Mouse (Mus musculus) spleen, adult 2 months (tissue): ENCODE results near the gene Sgca. TPM values are rescaled to one million over a fixed set of nuclear protein-coding genes. Genes with fewer than 3 reads are reported as not detected.
"Not testable (repeated sequence)": the region's sequence is repeated elsewhere in the genome, so short reads cannot be mapped to it uniquely, and the experiment has no call there.

ENCODE experiments used
- DNase-seq, 2 experiments: peaks; one replicate each; pipeline versions ENCODE4 v3.0.0 to v3.0.0-alpha.2; 2012 to 2021; ENCODE audit warnings: low spot score in 2 of 2, low read depth in 1 of 2
- H3K27ac ChIP-seq: fragments of 200-500 bp; 2 replicates; pipeline ENCODE4 v1.5.1; 2012; ENCODE audit warnings: low read length, inconsistent platforms; ENCODE audit not compliant: insufficient read depth
- H3K27me3 ChIP-seq: fragments of 200-500 bp; 2 replicates; pipeline ENCODE4 v1.6.1; 2012; ENCODE audit warnings: mild to moderate bottlenecking, moderate library complexity, low read length, inconsistent platforms; ENCODE audit not compliant: control insufficient read depth, insufficient read depth
- H3K36me3 ChIP-seq: fragments of 200-500 bp; 2 replicates; pipeline ENCODE4 v1.6.1; 2012; ENCODE audit warnings: mild to moderate bottlenecking, low read length, inconsistent platforms; ENCODE audit not compliant: control insufficient read depth, insufficient read depth
- H3K4me1 ChIP-seq: fragments of 200-500 bp; 2 replicates; pipeline ENCODE4 v1.6.1; 2011; ENCODE audit warnings: inconsistent platforms; ENCODE audit not compliant: control insufficient read depth, insufficient read depth, insufficient read length
- H3K4me3 ChIP-seq: fragments of 200-500 bp; 2 replicates; pipeline ENCODE4 v1.5.1; 2011; ENCODE audit warnings: mild to moderate bottlenecking, inconsistent platforms; ENCODE audit not compliant: insufficient read depth, insufficient read length; ENCODE audit errors: extremely low read depth
- CTCF ChIP-seq: fragments of 200-500 bp; IDR thresholded peaks from 2 replicates; pipeline ENCODE4 v1.5.1; 2011; ENCODE audit warnings: mild to moderate bottlenecking, inconsistent platforms; ENCODE audit not compliant: insufficient read depth, insufficient read length, insufficient replicate concordance; ENCODE audit errors: extremely low read depth
- POLR2A ChIP-seq: fragments of 200-500 bp; IDR thresholded peaks from 2 replicates; pipeline ENCODE4 v1.6.1; 2011; ENCODE audit warnings: low read depth, low read length, inconsistent platforms
- WGBS: fragments of 180-500 bp; shearing (Covaris S2); methylation state at CpG from one replicate; pipeline ENCODE4 v1.1.7; 2018; 5-methylcytosine and 5-hydroxymethylcytosine counted together
- polyA plus RNA-seq: library from polyadenylated mRNA; depleted of rRNA; stranded (reverse); fragments of >200 nt; gene quantifications from 2 replicates; pipeline ENCODE4 v1.2.3, GENCODE M21; 2012

The Sgca gene
- polyA plus RNA-seq, 1 experiment: 1.5 TPM

GRCm38 (mm10) chr11:94978178-94978915 is 2.2 kb upstream of the Sgca start:
- Histone ChIP-seq H3K27ac (no peak overlapping the region), H3K36me3 (no peaks in the 10 kb centered on the region), H3K4me3 (no peak overlapping the region), H3K27me3 (no peaks in the 10 kb centered on the region), H3K4me1 (no peaks in the 10 kb centered on the region)
- TF ChIP-seq POLR2A (no peak), CTCF (no peak)
- no peak for DNase-seq
- WGBS: 57% methylated on average over 9 of the region's 9 CpGs

DNA sequence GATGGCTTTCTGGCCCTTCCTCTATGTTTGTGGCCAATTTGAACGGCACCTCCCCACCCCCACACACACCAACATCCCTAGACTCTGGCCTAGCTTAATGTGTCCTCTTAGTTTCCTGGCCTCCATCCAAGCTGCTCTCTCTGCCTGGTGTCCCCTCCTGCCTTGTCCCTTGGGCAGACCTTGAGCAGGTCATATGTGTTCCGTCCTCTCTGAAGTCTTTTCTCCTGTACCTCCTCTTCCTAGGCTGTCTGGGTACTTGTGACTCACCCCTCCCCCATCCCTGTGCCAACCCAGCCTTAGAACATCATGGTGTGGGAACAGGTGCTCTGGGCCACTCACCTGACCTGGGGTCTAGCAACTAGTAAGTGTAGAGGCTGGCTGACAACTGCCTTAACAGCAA is 1.2 kb downstream of the Sgca start:
- TF ChIP-seq CTCF (no peak), POLR2A (no peak)
- Histone ChIP-seq H3K36me3 (no peaks in the 10 kb centered on the region), H3K27ac (no peak overlapping the region), H3K4me3 (no peak overlapping the region), H3K27me3 (no peaks in the 10 kb centered on the region), H3K4me1 (peaks cover 5% of the 10 kb centered on the region; the same call in 1 of the 2 replicates)
- no peak for DNase-seq
- WGBS: 80% methylated on average over 2 of the region's 2 CpGs

DNA sequence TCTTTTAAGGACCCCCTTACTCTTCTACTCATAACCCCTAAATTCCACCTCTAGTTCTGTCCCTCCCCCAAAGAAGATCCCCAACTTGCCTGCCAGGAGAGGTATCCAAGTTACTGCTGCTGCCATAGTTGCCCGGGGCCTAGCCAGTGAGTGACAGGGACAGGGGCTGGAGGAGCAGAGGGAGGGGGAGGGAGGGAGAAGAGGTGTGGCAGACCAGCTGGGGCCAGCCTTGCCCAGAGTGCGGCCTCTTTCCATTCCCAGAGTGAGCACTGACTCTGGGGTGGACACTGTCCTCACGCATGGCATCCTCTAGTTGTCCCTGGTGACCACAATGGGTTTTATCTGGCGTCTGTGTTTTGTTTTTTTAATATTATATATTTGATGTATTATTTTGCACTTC is 2.8 kb downstream of the Sgca start:
- DNase-seq: no peak
- WGBS: 87% methylated on average over 4 of the region's 4 CpGs
- Histone ChIP-seq H3K4me1 (peaks cover 5% of the 10 kb centered on the region; the same call in 1 of the 2 replicates), H3K4me3 (no peak overlapping the region), H3K27ac (no peak overlapping the region), H3K27me3 (no peaks in the 10 kb centered on the region), H3K36me3 (no peaks in the 10 kb centered on the region)
- TF ChIP-seq POLR2A (no peak), CTCF (no peak)

- TF ChIP-seq POLR2A (no peak), CTCF (no peak)
- H3K4me3 ChIP-seq: no peak overlapping the region
- DNase-seq: no peak
- no peaks in the 10 kb centered on the region for H3K36me3 ChIP-seq
- H3K4me1 ChIP-seq: peaks cover 5% of the 10 kb centered on the region; the same call in 1 of the 2 replicates
- no peak overlapping the region for H3K27ac ChIP-seq
- WGBS: 89% methylated on average over 5 of the region's 5 CpGs
- no peaks in the 10 kb centered on the region for H3K27me3 ChIP-seq
These were observed 3.2 kb downstream of the Sgca start for GRCm38 (mm10) chr11:94972887-94973286.

GRCm38 (mm10) chr11:94971895-94972615 is 4.1 kb downstream of the Sgca start:
- Histone ChIP-seq H3K27ac (no peak overlapping the region), H3K36me3 (no peaks in the 10 kb centered on the region), H3K4me1 (peaks cover 5% of the 10 kb centered on the region; the same call in 1 of the 2 replicates), H3K27me3 (no peaks in the 10 kb centered on the region), H3K4me3 (no peak overlapping the region)
- WGBS: 53% methylated on average over 16 of the region's 16 CpGs
- no peak for TF ChIP-seq CTCF
- no peak for TF ChIP-seq POLR2A
- DNase-seq: no peak

DNA sequence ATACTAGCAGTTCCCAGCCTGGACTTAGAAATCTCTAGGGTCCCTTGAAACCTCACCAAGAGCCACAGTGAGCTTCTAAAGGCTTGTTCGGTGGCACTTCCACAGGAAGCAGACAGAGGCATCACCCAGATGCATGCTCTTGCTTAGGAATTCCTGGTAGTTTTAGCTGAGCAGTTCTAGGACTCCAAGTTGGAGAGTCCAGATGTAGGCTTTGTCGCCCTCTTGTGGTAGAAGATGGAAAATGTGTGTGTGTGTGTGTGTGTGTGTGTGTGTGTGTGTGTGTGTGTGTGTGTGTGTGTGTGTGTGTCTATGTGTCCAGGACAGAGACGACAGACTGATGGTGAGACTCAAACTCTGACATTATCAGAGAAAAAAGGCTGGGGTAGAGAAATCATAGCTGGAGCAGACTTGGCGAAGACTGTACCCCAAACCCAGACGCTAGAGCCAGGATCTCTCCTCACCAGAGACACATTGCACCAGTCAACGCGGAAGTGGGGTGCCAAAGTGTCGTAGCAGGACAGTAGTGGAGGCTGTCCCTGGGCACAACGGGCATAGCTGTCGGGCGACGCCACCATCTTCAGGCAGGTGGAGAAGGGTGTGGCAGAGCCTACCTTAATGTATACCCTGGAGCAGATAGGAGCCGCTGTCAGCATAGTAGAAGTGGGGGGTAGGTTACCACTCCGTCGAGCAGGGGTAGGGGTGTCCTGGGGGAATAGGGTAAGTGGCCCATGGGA is 5.8 kb downstream of the Sgca start:
- TF ChIP-seq POLR2A: no peak
- TF ChIP-seq CTCF: peak; percentile 32; the same call in 1 of the 2 replicates
- Histone ChIP-seq H3K27ac (no peak overlapping the region), H3K36me3 (no peaks in the 10 kb centered on the region), H3K27me3 (no peaks in the 10 kb centered on the region), H3K4me3 (no peak overlapping the region), H3K4me1 (peaks cover 5% of the 10 kb centered on the region; the same call in 1 of the 2 replicates)
- 54% methylated on average over 15 of the region's 15 CpGs for WGBS
- DNase-seq: peak in 1 of 2 experiments; percentile 32

GRCm38 (mm10) chr11:94969709-94970108 is 6.4 kb downstream of the Sgca start:
- not testable (repeated sequence) for DNase-seq, H3K27ac ChIP-seq, H3K4me1 ChIP-seq, H3K36me3 ChIP-seq, H3K4me3 ChIP-seq, H3K27me3 ChIP-seq
- WGBS: 92% methylated on average over 4 of the region's 4 CpGs
